Mouse (Mus musculus): ENCODE measurements around the gene Plekho1. TPM values are rescaled to one million over a fixed set of nuclear protein-coding genes. Genes with fewer than 3 reads are reported as not detected.
"Not testable (repeated sequence)": the region's sequence is repeated elsewhere in the genome, so short reads cannot be mapped to it uniquely, and the experiment has no call there.

Gene Plekho1
- total RNA-seq, 2 experiments from 2014 or later = 38.5 to 41.6 TPM

GRCm38 (mm10) chr3:95985209-95986000 is 10.4 kb downstream of the Plekho1 start:
- no peak for DNase-seq (ENCODE audit: low spot score in 2 of 2)

GRCm38 (mm10) chr3:95982129-95982528 is 13.7 kb downstream of the Plekho1 start:
- no peak for DNase-seq (ENCODE audit: low spot score in 2 of 2)

GRCm38 (mm10) chr3:95980276-95980970 is 15.4 kb downstream of the Plekho1 start:
- no peak for DNase-seq (ENCODE audit: low spot score in 2 of 2)

- DNase-seq (ENCODE audit: low spot score in 2 of 2) = no peak
Observed at GRCm38 (mm10) chr3:95978265-95978664, 17.5 kb downstream of the Plekho1 start.

GRCm38 (mm10) chr3:95977587-95977986 is 18.2 kb downstream of the Plekho1 start:
- DNase-seq (ENCODE audit: low spot score in 2 of 2) = not testable (repeated sequence)

GRCm38 (mm10) chr3:95977079-95977478 is 18.7 kb downstream of the Plekho1 start:
- DNase-seq (ENCODE audit: low spot score in 2 of 2) = no peak

GRCm38 (mm10) chr3:95972873-95973634 is 22.7 kb downstream of the Plekho1 start:
- no peak for DNase-seq (ENCODE audit: low spot score in 2 of 2)

- DNase-seq (ENCODE audit: low spot score in 2 of 2) = no peak
Observed at GRCm38 (mm10) chr3:95972251-95972872, 23.4 kb downstream of the Plekho1 start.

- DNase-seq (ENCODE audit: low spot score in 2 of 2) = not testable (repeated sequence)
Observed at GRCm38 (mm10) chr3:95970661-95971060, 25.1 kb downstream of the Plekho1 start.

GRCm38 (mm10) chr3:95969277-95969676 is 26.5 kb downstream of the Plekho1 start:
- DNase-seq (ENCODE audit: low spot score in 2 of 2) = no peak

GRCm38 (mm10) chr3:95965518-95966451 is 30.0 kb downstream of the Plekho1 start:
- no peak for DNase-seq (ENCODE audit: low spot score in 2 of 2)

- DNase-seq (ENCODE audit: low spot score in 2 of 2) = no peak
Observed at GRCm38 (mm10) chr3:95963681-95964080, 32.1 kb downstream of the Plekho1 start.

GRCm38 (mm10) chr3:95963230-95963629 is 32.6 kb downstream of the Plekho1 start:
- DNase-seq (ENCODE audit: low spot score in 2 of 2) = no peak

- not testable (repeated sequence) for DNase-seq (ENCODE audit: low spot score in 2 of 2)
Observed at GRCm38 (mm10) chr3:95962182-95962581, 33.6 kb downstream of the Plekho1 start.

- DNase-seq (ENCODE audit: low spot score in 2 of 2) = no peak
Observed at GRCm38 (mm10) chr3:95959807-95960206, 36.0 kb downstream of the Plekho1 start.

GRCm38 (mm10) chr3:95959082-95959481 is 36.7 kb downstream of the Plekho1 start:
- no peak for DNase-seq (ENCODE audit: low spot score in 2 of 2)

GRCm38 (mm10) chr3:95957359-95958148 is 38.2 kb downstream of the Plekho1 start:
- DNase-seq (ENCODE audit: low spot score in 2 of 2) = no peak

- DNase-seq (ENCODE audit: low spot score in 2 of 2) = no peak
Observed at GRCm38 (mm10) chr3:95955318-95955717, 40.5 kb downstream of the Plekho1 start.

GRCm38 (mm10) chr3:95954648-95955173 is 41.1 kb downstream of the Plekho1 start:
- not testable (repeated sequence) for DNase-seq (ENCODE audit: low spot score in 2 of 2)

Data from adrenal gland, postnatal 4 days (tissue).